Mouse (Mus musculus) G1E (cell line): ENCODE results near the gene Enoph1. TPM values are rescaled to one million over a fixed set of nuclear protein-coding genes. Genes with fewer than 3 reads are reported as not detected.

ENCODE experiments used
- ATAC-seq: 2 replicates; pipeline ENCODE4 v1.8.0; 2016; ENCODE audit warnings: mild to moderate bottlenecking; ENCODE audit not compliant: insufficient number of reproducible peaks, poor library complexity, low FRiP score, severe bottlenecking; ENCODE audit errors: extremely low read depth
- DNase-seq: peaks from one replicate; pipeline ENCODE4 v3.0.0; 2012; ENCODE audit warnings: low spot score
- H3K27me3 ChIP-seq: 2 replicates; pipeline ENCODE4 v1.6.1; 2012; ENCODE audit warnings: mild to moderate bottlenecking, low read length, inconsistent platforms; ENCODE audit not compliant: insufficient read depth
- H3K36me3 ChIP-seq: replicated peaks from 2 replicates; pipeline ENCODE3; 2012; ENCODE audit warnings: mild to moderate bottlenecking, inconsistent platforms
- H3K4me1 ChIP-seq: 2 replicates; pipeline ENCODE4 v1.6.1; 2012; ENCODE audit warnings: low read depth, low read length, inconsistent platforms, mixed read lengths; ENCODE audit not compliant: insufficient read depth
- H3K4me3 ChIP-seq: 2 replicates; pipeline ENCODE4 v1.5.1; 2012; ENCODE audit warnings: low read depth, mild to moderate bottlenecking, inconsistent platforms, low read length, moderate library complexity, mixed read lengths
- H3K9me3 ChIP-seq: replicated peaks from 2 replicates; pipeline ENCODE4 v1.6.1; 2012; ENCODE audit warnings: inconsistent platforms
- CTCF ChIP-seq: IDR thresholded peaks from 2 replicates; pipeline ENCODE4 v1.5.1; 2012; ENCODE audit warnings: low read depth, low read length, inconsistent platforms, mixed read lengths
- GATA1 ChIP-seq: IDR thresholded peaks from 2 replicates; pipeline ENCODE4 v1.6.1; 2012; ENCODE audit warnings: borderline replicate concordance, low read length, inconsistent platforms, mixed read lengths
- GATA2 ChIP-seq: IDR thresholded peaks from 2 replicates; pipeline ENCODE4 v1.6.1; 2012; ENCODE audit warnings: low read depth, low read length, inconsistent platforms, borderline replicate concordance
- POLR2AphosphoS5 ChIP-seq: IDR thresholded peaks from 2 replicates; pipeline ENCODE4 v1.6.1; 2012; ENCODE audit warnings: low read depth, low read length, inconsistent platforms; ENCODE audit not compliant: insufficient replicate concordance
- TAL1 ChIP-seq: conservative IDR thresholded peaks from 2 replicates; pipeline ENCODE4 v1.6.1; 2012; ENCODE audit warnings: low read depth, low read length, inconsistent platforms, mixed read lengths
- polyA plus RNA-seq: library from polyadenylated mRNA; stranded (reverse); fragments of >175 nt; gene quantifications from 2 replicates; pipeline ENCODE4 v1.2.3, GENCODE M21; 2012
- total RNA-seq, 2 experiments: library from RNA; stranded (forward) in 1 of 2; stranded (reverse) in 1 of 2; fragments of 200-1000 nt in 1 of 2; fragments of >200 nt in 1 of 2; fragmentation: Nextera tagmentation in 1 of 2; gene quantifications; 2 replicates each; pipeline ENCODE4 v1.2.3; 2014 to 2017

Gene Enoph1
- total and polyA plus RNA-seq, 3 experiments = 34.0 to 52.4 (median 41.7) TPM

DNA sequence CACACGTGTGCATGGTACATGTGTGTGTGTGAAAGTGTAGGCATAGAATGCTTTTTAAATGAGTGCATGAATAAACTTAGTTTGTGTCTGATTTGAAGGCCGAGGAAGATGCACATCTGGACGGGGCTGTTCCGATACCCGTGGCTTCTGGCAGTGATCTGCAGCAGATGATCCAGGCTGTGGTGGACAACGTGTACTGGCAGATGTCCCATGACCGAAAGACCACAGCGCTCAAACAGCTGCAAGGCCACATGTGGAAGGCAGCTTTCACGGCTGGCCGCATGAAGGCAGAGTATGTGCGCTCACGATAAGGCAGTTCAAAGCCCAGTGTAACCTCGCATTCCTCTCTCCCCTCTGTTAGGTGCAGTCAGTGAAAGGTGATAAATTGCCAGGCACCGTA is 21.1 kb downstream of the Enoph1 start:
- H3K4me1 ChIP-seq = peaks cover 2% of the 10 kb centered on the region; the same call in 1 of the 2 replicates
- ATAC-seq = no peak
- no peak overlapping the region for H3K4me3 ChIP-seq
- no peak for TF ChIP-seq TAL1
- TF ChIP-seq POLR2AphosphoS5 = no peak
- no peak for TF ChIP-seq GATA1
- TF ChIP-seq GATA2 = no peak
- no peak for TF ChIP-seq CTCF
- DNase-seq = no peak
- H3K27me3 ChIP-seq = no peaks in the 10 kb centered on the region
- H3K9me3 ChIP-seq = no peaks in the 10 kb centered on the region
- H3K36me3 ChIP-seq = peaks cover 89% of the 10 kb centered on the region

DNA sequence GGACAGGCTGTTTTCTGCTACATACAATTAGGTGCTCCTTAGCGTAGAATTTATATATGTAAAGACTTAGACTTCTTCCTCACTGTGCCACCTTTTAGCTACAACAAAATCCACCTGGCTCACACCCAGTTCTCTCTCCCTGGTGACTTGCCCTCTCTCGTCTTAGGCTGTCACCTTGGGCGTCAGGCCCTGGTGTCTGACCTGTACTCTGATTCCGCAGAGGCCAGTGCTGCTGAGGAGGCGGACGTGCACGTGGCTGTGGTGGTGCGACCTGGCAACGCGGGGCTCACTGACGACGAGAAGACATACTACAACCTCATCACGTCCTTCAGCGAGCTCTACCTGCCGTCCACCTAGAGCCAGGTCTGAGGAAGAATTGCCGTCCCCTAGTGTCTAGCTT is 27.8 kb downstream of the Enoph1 start:
- TF ChIP-seq TAL1 (no peak), POLR2AphosphoS5 (no peak), GATA2 (no peak), GATA1 (no peak), CTCF (no peak)
- H3K36me3 ChIP-seq = peaks cover 94% of the 10 kb centered on the region

DNA sequence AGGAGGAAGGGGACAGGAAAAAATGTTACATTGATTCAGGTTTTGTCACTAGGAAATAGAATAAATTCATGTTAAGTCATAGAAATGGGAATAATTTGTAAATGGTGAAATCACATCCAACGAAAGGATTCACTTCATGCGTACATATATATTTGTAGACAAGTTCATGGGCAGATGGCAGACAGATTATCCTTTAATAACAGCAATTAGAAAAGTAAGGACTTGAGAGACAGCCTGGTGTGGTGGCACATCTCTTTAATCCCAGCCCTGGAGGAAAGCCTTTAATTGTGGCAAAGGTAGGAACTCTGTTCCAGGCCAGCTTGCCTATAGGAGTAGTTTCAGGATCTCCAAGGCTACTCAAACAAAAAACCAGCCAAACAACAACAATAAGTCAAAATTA is 29.7 kb downstream of the Enoph1 start:
- Histone ChIP-seq H3K4me1 (no peaks in the 10 kb centered on the region), H3K4me3 (no peak overlapping the region), H3K36me3 (peaks cover 96% of the 10 kb centered on the region), H3K9me3 (no peaks in the 10 kb centered on the region), H3K27me3 (no peaks in the 10 kb centered on the region)
- ATAC-seq (no peak), DNase-seq (no peak)
- no peak for TF ChIP-seq TAL1
- no peak for TF ChIP-seq GATA2
- no peak for TF ChIP-seq GATA1
- no peak for TF ChIP-seq POLR2AphosphoS5
- no peak for TF ChIP-seq CTCF

More for the DNA sequence above, 27.8 kb downstream of the Enoph1 start:
- H3K4me1 ChIP-seq = no peaks in the 10 kb centered on the region
- ATAC-seq (no peak), DNase-seq (no peak)
- H3K4me3 ChIP-seq = no peak overlapping the region
- no peaks in the 10 kb centered on the region for H3K9me3 ChIP-seq
- no peaks in the 10 kb centered on the region for H3K27me3 ChIP-seq

DNA sequence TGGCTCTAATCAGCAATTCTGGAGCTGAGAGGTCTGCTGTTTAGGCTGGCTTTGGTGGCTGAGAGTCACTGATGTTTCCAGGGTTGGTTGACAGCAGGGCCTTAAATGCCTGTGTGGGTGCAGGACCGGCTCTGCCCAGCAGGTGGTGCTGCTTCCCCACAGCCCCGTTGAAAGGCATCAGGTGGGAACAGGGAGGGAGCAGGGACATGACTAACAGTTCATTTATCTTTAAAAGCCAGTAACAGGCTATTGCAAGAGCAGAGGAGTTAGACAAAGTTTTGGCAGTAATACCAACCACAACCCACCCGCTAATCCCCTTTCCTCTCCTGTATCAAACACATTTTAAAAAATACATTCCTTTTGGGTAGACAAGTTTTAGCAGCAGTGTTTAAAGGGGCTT is 30.5 kb downstream of the Enoph1 start:
- Histone ChIP-seq H3K27me3 (no peaks in the 10 kb centered on the region), H3K36me3 (peaks cover 95% of the 10 kb centered on the region), H3K4me1 (no peaks in the 10 kb centered on the region), H3K9me3 (no peaks in the 10 kb centered on the region), H3K4me3 (no peak overlapping the region)
- TF ChIP-seq CTCF = peak; percentile 91
- no peak for TF ChIP-seq GATA2
- no peak for TF ChIP-seq TAL1
- TF ChIP-seq GATA1 = no peak
- TF ChIP-seq POLR2AphosphoS5 = no peak
- DNase-seq (peak; percentile 71), ATAC-seq (peak; percentile 66)

DNA sequence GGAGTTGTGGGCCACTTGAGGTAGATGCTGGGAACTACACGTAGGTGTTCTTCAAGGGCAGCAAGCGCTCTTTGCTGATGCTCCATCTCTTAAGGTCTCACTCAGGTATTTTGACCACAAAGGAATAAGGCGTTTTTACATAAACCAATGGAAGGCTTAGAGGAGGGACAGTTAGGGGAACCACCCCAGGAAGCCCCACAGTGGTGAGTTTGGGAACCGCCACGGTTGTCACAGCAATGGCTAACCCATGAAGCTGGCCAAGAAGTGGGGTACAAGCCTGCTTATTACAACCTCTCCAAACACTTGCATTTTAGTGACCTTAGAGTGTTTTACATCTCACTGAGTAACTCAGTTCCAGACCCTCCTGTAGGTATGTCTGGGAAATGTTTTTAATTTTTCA is 31.8 kb downstream of the Enoph1 start:
- no peak for DNase-seq
- no peak overlapping the region for H3K4me3 ChIP-seq
- no peak for ATAC-seq
- H3K27me3 ChIP-seq = no peaks in the 10 kb centered on the region
- H3K36me3 ChIP-seq = peaks cover 82% of the 10 kb centered on the region
- H3K4me1 ChIP-seq = no peaks in the 10 kb centered on the region
- no peaks in the 10 kb centered on the region for H3K9me3 ChIP-seq
- TF ChIP-seq POLR2AphosphoS5 (no peak), GATA1 (no peak), TAL1 (no peak), GATA2 (no peak), CTCF (no peak)

DNA sequence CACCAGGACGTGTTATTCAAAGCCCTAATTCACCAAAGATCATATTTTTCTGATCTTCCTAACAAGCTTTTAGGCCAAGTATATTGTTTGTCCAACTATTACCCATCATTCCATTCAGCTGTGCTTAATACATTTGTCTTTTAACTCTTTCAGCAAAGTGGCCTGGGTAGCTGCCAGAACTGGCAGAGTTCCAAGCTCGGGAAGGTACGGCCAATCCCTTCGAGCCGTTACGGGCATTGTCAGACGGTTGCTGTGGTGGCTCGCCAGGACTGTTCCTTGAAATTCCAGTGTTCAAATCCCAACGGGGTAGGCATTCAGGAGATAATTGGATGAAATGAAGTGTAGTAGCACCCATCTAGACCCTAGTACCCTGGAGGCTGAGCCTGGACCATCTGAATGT is 32.8 kb downstream of the Enoph1 start:
- Histone ChIP-seq H3K9me3 (no peaks in the 10 kb centered on the region), H3K36me3 (peaks cover 72% of the 10 kb centered on the region), H3K27me3 (no peaks in the 10 kb centered on the region), H3K4me1 (no peaks in the 10 kb centered on the region), H3K4me3 (no peak overlapping the region)
- DNase-seq (no peak), ATAC-seq (no peak)
- TF ChIP-seq GATA2 (no peak), GATA1 (no peak), POLR2AphosphoS5 (no peak), CTCF (no peak), TAL1 (no peak)

DNA sequence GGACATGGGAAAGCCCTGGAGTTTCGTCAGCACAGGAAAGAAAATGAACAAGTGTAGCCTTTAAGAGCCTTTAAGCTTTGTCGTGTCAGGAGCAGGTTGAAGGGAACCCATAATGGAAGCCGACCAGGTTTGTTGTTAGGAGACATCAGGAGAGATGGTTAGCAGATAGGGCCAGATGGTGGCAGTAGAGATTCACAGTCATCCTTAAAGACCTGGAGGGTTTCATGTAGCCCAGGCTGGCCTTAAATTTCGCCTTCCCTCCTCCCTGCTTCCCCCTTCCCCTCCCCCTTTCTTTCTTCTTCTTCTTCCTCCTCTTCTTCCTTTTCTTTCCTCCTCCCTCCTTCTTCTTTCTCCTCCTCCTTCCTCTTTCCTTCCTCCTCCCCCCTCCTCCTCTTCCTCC is 34.8 kb downstream of the Enoph1 start:
- H3K9me3 ChIP-seq = no peaks in the 10 kb centered on the region
- no peaks in the 10 kb centered on the region; the same call in 1 of the 2 replicates for H3K27me3 ChIP-seq
- TF ChIP-seq CTCF = no peak
- TF ChIP-seq POLR2AphosphoS5 = no peak
- no peaks in the 10 kb centered on the region for H3K4me1 ChIP-seq
- no peak for ATAC-seq
- no peak for DNase-seq
- H3K36me3 ChIP-seq = peaks cover 54% of the 10 kb centered on the region
- no peak overlapping the region for H3K4me3 ChIP-seq
